Mouse (Mus musculus) megakaryocyte, embryonic 14.5 days (primary cell): ENCODE results near the gene Eva1b.

Experiments
- FLI1 ChIP-seq: IDR thresholded peaks from 2 replicates; pipeline ENCODE4 v1.6.1; 2012; ENCODE audit warnings: low read length, inconsistent platforms, mixed read lengths
- GATA1 ChIP-seq: IDR thresholded peaks from 3 replicates; pipeline ENCODE4 v1.6.1; 2012; ENCODE audit warnings: mixed read lengths, low read length, inconsistent platforms, borderline replicate concordance

GRCm38 (mm10) chr4:126113243-126113642 lies 34.3 kb upstream of the Eva1b start:
- TF ChIP-seq GATA1 (no peak), FLI1 (no peak)
